29 mouse cellular contexts compared by ENCODE assay signal in the genomic region with DNA sequence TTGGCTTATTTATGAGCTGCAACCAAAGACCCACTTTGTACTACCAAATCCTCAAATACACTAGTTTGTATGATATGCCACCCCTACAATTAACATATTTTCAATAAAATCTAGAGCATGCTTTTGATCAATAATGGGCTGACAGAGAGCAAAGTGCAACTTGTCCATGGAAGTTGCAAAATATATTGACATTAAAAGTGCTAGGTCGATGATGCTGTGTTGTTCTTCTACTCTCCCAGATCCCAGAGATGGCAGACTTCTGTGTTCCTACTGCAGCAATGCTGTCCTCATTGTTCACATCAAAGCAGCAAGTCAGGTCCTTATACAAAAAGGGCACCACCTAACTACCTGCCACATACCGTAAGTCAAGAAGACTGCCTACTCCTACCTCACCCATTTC.
"Had no signal": no experiment of that assay in that cellular context is flagged by ENCODE, and none has a peak within 500 bp of the region (broad histone marks: within the 10 kb centered on the region; RNA-seq: fewer than 3 reads in every experiment).

No protein-coding gene starts in this region.

- H3K36me3 ChIP-seq: embryonic facial prominence, embryonic 10.5 days; embryonic facial prominence, embryonic 12.5 days; embryonic facial prominence, embryonic 13.5 days; embryonic facial prominence, embryonic 15.5 days; forebrain, embryonic 10.5 days; forebrain, embryonic 12.5 days; forebrain, embryonic 15.5 days had no signal

- ATAC-seq: forebrain, embryonic 13.5 days; forebrain, embryonic 14.5 days; forebrain, embryonic 15.5 days; forebrain, embryonic 16.5 days; forebrain, postnatal 0 days had no signal

- H3K4me2 ChIP-seq: embryonic facial prominence, embryonic 12.5 days; embryonic facial prominence, embryonic 13.5 days; embryonic facial prominence, embryonic 15.5 days; forebrain, embryonic 12.5 days; forebrain, embryonic 13.5 days; forebrain, embryonic 15.5 days had no signal

- H3K27me3 ChIP-seq: embryonic facial prominence, embryonic 12.5 days; embryonic facial prominence, embryonic 15.5 days; forebrain, embryonic 12.5 days; forebrain, embryonic 13.5 days; forebrain, embryonic 15.5 days had no signal

- H3K4me1 ChIP-seq: embryonic facial prominence, embryonic 10.5 days; embryonic facial prominence, embryonic 12.5 days; embryonic facial prominence, embryonic 13.5 days; embryonic facial prominence, embryonic 15.5 days; forebrain, embryonic 12.5 days; forebrain, embryonic 13.5 days; forebrain, embryonic 15.5 days had no signal

- H3K9me3 ChIP-seq: embryonic facial prominence, embryonic 10.5 days; embryonic facial prominence, embryonic 12.5 days; embryonic facial prominence, embryonic 13.5 days; embryonic facial prominence, embryonic 15.5 days; forebrain, embryonic 10.5 days; forebrain, embryonic 12.5 days; forebrain, embryonic 13.5 days; forebrain, embryonic 15.5 days had no signal

- H3K9ac ChIP-seq: embryonic facial prominence, embryonic 12.5 days; embryonic facial prominence, embryonic 13.5 days; embryonic facial prominence, embryonic 15.5 days; forebrain, embryonic 12.5 days; forebrain, embryonic 13.5 days; forebrain, embryonic 15.5 days; forebrain, postnatal 0 days had no signal

- H3K27ac ChIP-seq: embryonic facial prominence, embryonic 10.5 days; embryonic facial prominence, embryonic 12.5 days; embryonic facial prominence, embryonic 13.5 days; embryonic facial prominence, embryonic 15.5 days; forebrain, embryonic 10.5 days; forebrain, embryonic 12.5 days; forebrain, embryonic 13.5 days; forebrain, embryonic 15.5 days; gastrocnemius, adult 2 months; heart, adult 2 months had no signal

- H3K4me3 ChIP-seq: embryonic facial prominence, embryonic 10.5 days; embryonic facial prominence, embryonic 12.5 days; embryonic facial prominence, embryonic 13.5 days; embryonic facial prominence, embryonic 15.5 days; erythroblast, embryonic 14.5 days; forebrain, embryonic 10.5 days; forebrain, embryonic 12.5 days; forebrain, embryonic 13.5 days; forebrain, embryonic 15.5 days; gastrocnemius, adult 2 months; heart, adult 2 months had no signal

- DNase-seq: cerebellum, adult 2 months; cerebellum, adult 8-10 months; cerebellum, adult 9-10 months; cerebellum, adult 9-11 months; cerebellum, postnatal 10 days; cerebellum, postnatal 14 days; cerebellum, postnatal 25 days; cerebellum, postnatal 36 days; embryo, embryonic 11 days; forebrain, postnatal 0 days; gastrocnemius, adult 2 months; gastrocnemius, postnatal 10 days; gastrocnemius, postnatal 14 days; gastrocnemius, postnatal 25 days; gastrocnemius, postnatal 36 days; heart, adult 11 months; heart, adult 18-20 months; heart, adult 2 months had no signal
